Mouse (Mus musculus) forebrain, embryonic 12.5 days (tissue): ENCODE measurements around the gene Eef1akmt1. TPM values are rescaled to one million over a fixed set of nuclear protein-coding genes. Genes with fewer than 3 reads are reported as not detected.
A peak's percentile ranks its signal among the peaks of the same experiment; 100 is the strongest.

Experiments used
- ATAC-seq: fragments of 200-750 bp; cut with Nextera tagmentation; 2 replicates; pipeline ENCODE4 v1.8.0; 2017; ENCODE audit warnings: moderate TSS enrichment; ENCODE audit not compliant: low FRiP score
- H3K27ac ChIP-seq: fragments of 300-500 bp; sonication (generic); 2 replicates; pipeline ENCODE4 v1.5.1; 2016; ENCODE audit warnings: mild to moderate bottlenecking
- H3K27me3 ChIP-seq: fragments of 300-500 bp; sonication (generic); 2 replicates; pipeline ENCODE4 v1.6.1; 2016; ENCODE audit warnings: mild to moderate bottlenecking
- H3K36me3 ChIP-seq: fragments of 300-500 bp; sonication (generic); replicated peaks from 2 replicates; pipeline ENCODE4 v1.6.1; 2016; ENCODE audit warnings: mild to moderate bottlenecking
- H3K4me1 ChIP-seq: fragments of 300-500 bp; sonication (generic); 2 replicates; pipeline ENCODE4 v1.6.1; 2016
- H3K4me2 ChIP-seq: fragments of 300-500 bp; sonication (generic); 2 replicates; pipeline ENCODE4 v1.6.1; 2016; ENCODE audit warnings: mild to moderate bottlenecking, moderate library complexity
- H3K4me3 ChIP-seq: fragments of 300-500 bp; sonication (generic); replicated peaks from 2 replicates; pipeline ENCODE4 v1.5.1; 2016; ENCODE audit warnings: mild to moderate bottlenecking
- H3K9ac ChIP-seq: fragments of 300-500 bp; sonication (generic); 2 replicates; pipeline ENCODE4 v1.6.1; 2016; ENCODE audit warnings: mild to moderate bottlenecking
- H3K9me3 ChIP-seq: fragments of 300-500 bp; sonication (generic); 2 replicates; pipeline ENCODE4 v1.6.1; 2016
- WGBS: fragments of 180-500 bp; shearing (Covaris S2); methylation state at CpG from one replicate; pipeline ENCODE4 v1.1.7; 2016; 5-methylcytosine and 5-hydroxymethylcytosine counted together
- polyA plus RNA-seq: library from polyadenylated mRNA; unstranded; fragments of >200 nt; fragmentation: Nextera tagmentation; extraction: Ambion mirVana; gene quantifications from 2 replicates; pipeline ENCODE4 v1.2.1, GENCODE M21; 2016

The Eef1akmt1 gene
- polyA plus RNA-seq, 1 experiment from 2014 or later, result 77.7 TPM

- Histone ChIP-seq H3K27ac (peak overlapping the region; percentile 19; the same call in 1 of the 2 replicates), H3K9ac (no peak overlapping the region), H3K36me3 (no peaks in the 10 kb centered on the region), H3K4me2 (no peak overlapping the region), H3K27me3 (peaks cover 48% of the 10 kb centered on the region), H3K4me1 (peaks cover 20% of the 10 kb centered on the region), H3K9me3 (no peaks in the 10 kb centered on the region), H3K4me3 (no peak overlapping the region)
- 58% methylated on average over 10 of the region's 10 CpGs for WGBS
- ATAC-seq, result no peak
These were observed 42.2 kb downstream of the Eef1akmt1 start for GRCm38 (mm10) chr14:57529086-57529785.

GRCm38 (mm10) chr14:57527598-57527997, 43.8 kb downstream of the Eef1akmt1 start:
- no peaks in the 10 kb centered on the region for H3K9me3 ChIP-seq
- H3K4me3 ChIP-seq, result no peak overlapping the region
- peaks cover 15% of the 10 kb centered on the region for H3K4me1 ChIP-seq
- no peak overlapping the region for H3K9ac ChIP-seq
- WGBS, result 45% methylated on average over 2 of the region's 2 CpGs
- no peak overlapping the region for H3K27ac ChIP-seq
- ATAC-seq, result no peak
- peaks cover 51% of the 10 kb centered on the region for H3K27me3 ChIP-seq
- H3K36me3 ChIP-seq, result no peaks in the 10 kb centered on the region
- no peak overlapping the region for H3K4me2 ChIP-seq

GRCm38 (mm10) chr14:57527122-57527521, 44.3 kb downstream of the Eef1akmt1 start:
- H3K4me1 ChIP-seq, result peaks cover 15% of the 10 kb centered on the region
- no peak overlapping the region for H3K9ac ChIP-seq
- H3K9me3 ChIP-seq, result no peaks in the 10 kb centered on the region
- no peak overlapping the region for H3K4me2 ChIP-seq
- H3K4me3 ChIP-seq, result no peak overlapping the region
- no peak overlapping the region for H3K27ac ChIP-seq
- ATAC-seq, result no peak
- H3K27me3 ChIP-seq, result peaks cover 51% of the 10 kb centered on the region
- 45% methylated on average over 7 of the region's 7 CpGs for WGBS
- no peaks in the 10 kb centered on the region for H3K36me3 ChIP-seq

- ATAC-seq, result no peak
These were observed 45.3 kb downstream of the Eef1akmt1 start for GRCm38 (mm10) chr14:57526050-57526623.

DNA sequence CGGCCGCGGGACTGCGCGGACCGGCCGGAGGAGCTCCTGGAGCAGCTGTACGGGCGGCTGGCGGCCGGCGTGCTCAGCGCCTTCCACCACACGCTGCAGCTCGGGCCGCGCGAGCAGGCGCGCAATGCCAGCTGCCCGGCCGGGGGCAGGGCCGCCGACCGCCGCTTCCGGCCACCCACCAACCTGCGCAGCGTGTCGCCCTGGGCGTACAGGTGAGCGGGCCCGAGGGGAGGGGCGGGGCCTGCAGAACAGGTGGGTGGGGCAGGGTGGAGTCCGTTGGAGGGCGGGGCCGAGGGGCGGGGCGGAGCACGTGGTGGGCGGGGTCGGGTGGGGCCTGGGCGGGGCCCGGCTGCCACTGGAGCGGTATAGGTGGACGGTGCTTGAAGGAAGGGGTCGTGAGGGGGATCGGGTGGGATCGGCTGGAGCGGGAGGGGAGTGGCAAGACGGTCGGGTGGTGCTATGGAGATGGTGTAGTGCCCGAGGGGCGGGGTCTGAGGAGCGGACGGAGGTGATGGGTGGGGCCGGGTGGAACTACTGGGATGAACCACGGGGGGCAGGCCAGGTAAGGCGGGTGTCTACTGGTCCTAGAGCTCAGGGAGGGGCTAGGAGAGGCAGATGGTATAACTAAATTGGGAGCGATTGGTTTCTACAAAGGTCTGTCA, 45.9 kb downstream of the Eef1akmt1 start:
- peak overlapping the region; percentile 81 for H3K4me3 ChIP-seq
- H3K9me3 ChIP-seq, result no peaks in the 10 kb centered on the region
- no peaks in the 10 kb centered on the region for H3K36me3 ChIP-seq
- H3K4me1 ChIP-seq, result peaks cover 15% of the 10 kb centered on the region
- peaks cover 51% of the 10 kb centered on the region for H3K27me3 ChIP-seq
- ATAC-seq, result peak; percentile 83
- peak overlapping the region; percentile 88 for H3K4me2 ChIP-seq
- H3K9ac ChIP-seq, result peak overlapping the region; percentile 72
- WGBS, result 2% methylated on average over 47 of the region's 60 CpGs
- H3K27ac ChIP-seq, result peak overlapping the region; percentile 70; the same call in 1 of the 2 replicates

More at GRCm38 (mm10) chr14:57526050-57526623, 45.3 kb downstream of the Eef1akmt1 start:
- H3K9me3 ChIP-seq, result no peaks in the 10 kb centered on the region
- H3K4me1 ChIP-seq, result peaks cover 15% of the 10 kb centered on the region
- no peak overlapping the region; the same call in 1 of the 2 replicates for H3K27ac ChIP-seq
- H3K4me3 ChIP-seq, result peak overlapping the region; percentile 81
- H3K36me3 ChIP-seq, result no peaks in the 10 kb centered on the region
- WGBS, result 53% methylated on average over 10 of the region's 10 CpGs
- H3K4me2 ChIP-seq, result peak overlapping the region; percentile 88
- H3K9ac ChIP-seq, result no peak overlapping the region
- peaks cover 51% of the 10 kb centered on the region for H3K27me3 ChIP-seq

DNA sequence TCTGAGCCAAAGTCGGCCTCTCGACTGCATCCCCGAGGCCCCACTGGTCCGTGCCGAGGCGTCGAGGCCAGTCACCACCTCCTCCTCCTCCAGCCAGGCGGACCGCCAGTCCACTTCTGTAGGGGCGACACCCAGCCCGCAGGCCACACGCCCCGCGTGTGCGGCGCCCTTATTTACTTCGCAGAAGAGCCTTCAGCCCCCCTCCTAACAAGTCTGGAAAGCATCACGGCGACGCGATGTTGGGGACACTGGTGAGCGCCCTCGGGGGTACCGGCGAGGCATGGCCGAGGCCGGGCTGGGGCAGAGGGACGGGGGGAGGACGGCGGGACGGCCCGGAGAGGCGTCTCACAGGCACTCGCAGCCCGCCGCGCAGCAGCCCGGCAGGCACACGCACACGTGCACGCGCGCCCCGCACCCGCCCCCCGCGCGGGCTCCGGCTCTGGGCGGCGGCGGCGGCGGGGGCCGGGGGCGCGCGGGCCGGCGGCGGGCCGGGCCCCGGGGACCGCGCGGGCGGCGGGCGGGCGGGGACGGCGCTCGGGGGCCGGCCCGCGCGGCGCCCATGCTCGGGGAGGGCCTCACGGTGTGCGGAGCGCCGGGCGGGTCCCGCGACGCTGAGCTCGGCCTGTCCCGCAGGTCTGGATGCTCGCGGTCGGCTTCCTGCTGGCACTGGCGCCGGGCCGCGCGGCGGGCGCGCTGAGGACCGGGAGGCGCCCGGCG, 46.6 kb downstream of the Eef1akmt1 start, which contains the start of gene Il17d:
Il17d (plus strand) TSS at position 107 of the 717 bp plus-strand sequence.
- H3K4me2 ChIP-seq, result peak within 1 kb of the TSS; percentile 88
- H3K9ac ChIP-seq, result peak within 1 kb of the TSS; percentile 72
- peaks cover 11% of the 10 kb centered on the region for H3K4me1 ChIP-seq
- H3K9me3 ChIP-seq, result no peaks in the 10 kb centered on the region
- 1% methylated on average over 60 of the region's 104 CpGs for WGBS
- H3K27me3 ChIP-seq, result peaks cover 49% of the 10 kb centered on the region
- no peaks in the 10 kb centered on the region for H3K36me3 ChIP-seq
- peak within 1 kb of the TSS; percentile 70; the same call in 1 of the 2 replicates for H3K27ac ChIP-seq
- peak within 1 kb of the TSS; percentile 81 for H3K4me3 ChIP-seq
- peak; percentile 64 for ATAC-seq

GRCm38 (mm10) chr14:57523762-57524161, 47.6 kb downstream of the Eef1akmt1 start:
- H3K4me3 ChIP-seq, result no peak overlapping the region
- H3K27ac ChIP-seq, result no peak overlapping the region
- H3K27me3 ChIP-seq, result peaks cover 48% of the 10 kb centered on the region
- no peak for ATAC-seq
- H3K9me3 ChIP-seq, result no peaks in the 10 kb centered on the region
- no peaks in the 10 kb centered on the region for H3K36me3 ChIP-seq
- peaks cover 6% of the 10 kb centered on the region for H3K4me1 ChIP-seq
- H3K9ac ChIP-seq, result no peak overlapping the region
- 78% methylated on average over 9 of the region's 9 CpGs for WGBS
- H3K4me2 ChIP-seq, result no peak overlapping the region

GRCm38 (mm10) chr14:57517001-57517400, 54.4 kb downstream of the Eef1akmt1 start:
- ATAC-seq, result no peak
- no peaks in the 10 kb centered on the region for H3K4me1 ChIP-seq
- H3K36me3 ChIP-seq, result no peaks in the 10 kb centered on the region
- 89% methylated on average over 7 of the region's 7 CpGs for WGBS
- H3K27me3 ChIP-seq, result no peaks in the 10 kb centered on the region
- no peak overlapping the region for H3K27ac ChIP-seq
- no peak overlapping the region for H3K4me3 ChIP-seq
- no peak overlapping the region for H3K4me2 ChIP-seq
- no peaks in the 10 kb centered on the region for H3K9me3 ChIP-seq
- no peak overlapping the region for H3K9ac ChIP-seq

DNA sequence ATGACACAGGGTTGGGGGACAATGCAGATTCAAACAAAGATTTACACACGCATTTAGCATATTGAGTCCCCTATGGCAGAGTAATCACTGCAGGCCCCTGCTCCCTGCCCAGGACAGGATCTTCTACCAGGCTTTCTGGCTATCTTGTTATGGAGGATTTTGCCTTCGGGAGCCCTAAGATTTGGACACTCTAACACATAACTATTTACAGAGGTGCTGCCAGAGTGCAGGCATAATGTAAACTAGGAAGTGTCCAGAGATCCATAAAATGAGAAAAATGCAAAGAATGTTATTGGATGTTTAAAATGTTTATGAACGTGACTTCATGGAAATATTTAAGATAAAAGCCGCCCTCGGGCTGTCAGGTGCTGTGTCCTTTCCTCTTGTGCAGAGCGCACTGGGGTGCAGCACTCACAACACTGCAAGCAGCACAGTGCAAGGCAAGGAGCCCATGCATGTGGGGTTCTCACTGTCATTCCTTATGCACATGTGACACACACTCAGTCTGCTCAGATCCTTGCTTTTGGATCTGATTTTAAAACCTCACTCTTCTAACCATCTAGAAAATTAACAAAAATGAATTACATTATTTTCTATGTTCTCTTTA, 56.2 kb downstream of the Eef1akmt1 start:
- Histone ChIP-seq H3K4me2 (no peak overlapping the region), H3K4me3 (no peak overlapping the region), H3K9me3 (no peaks in the 10 kb centered on the region), H3K27me3 (no peaks in the 10 kb centered on the region), H3K4me1 (no peaks in the 10 kb centered on the region), H3K9ac (no peak overlapping the region), H3K27ac (no peak overlapping the region), H3K36me3 (0 out of 2 replicates have a peak, but pooled peaks cover 2% of the 10 kb centered on the region)
- ATAC-seq, result no peak
- WGBS, result 84% methylated on average over 6 of the region's 6 CpGs

DNA sequence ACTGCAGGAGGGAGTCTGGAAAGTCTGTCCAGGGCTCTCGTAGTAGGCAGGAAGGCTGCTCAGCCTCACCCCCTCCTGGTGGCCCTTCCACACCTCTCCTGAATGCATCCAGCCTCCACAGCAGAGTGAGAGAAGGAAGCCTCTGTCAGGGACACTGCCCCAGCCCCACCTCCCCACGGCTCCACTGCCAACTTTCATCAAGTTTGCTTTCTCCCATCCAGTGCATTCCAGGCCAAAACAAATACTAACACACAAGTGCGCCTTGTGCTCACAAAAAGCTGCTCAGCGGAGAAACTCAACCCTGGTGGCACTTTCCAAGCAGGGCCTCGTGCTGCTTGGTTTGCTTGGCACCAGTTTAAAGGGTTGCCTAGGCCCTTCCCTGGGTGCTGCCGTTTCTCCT, 61.9 kb downstream of the Eef1akmt1 start:
- H3K27me3 ChIP-seq, result no peaks in the 10 kb centered on the region
- no peak overlapping the region for H3K4me2 ChIP-seq
- H3K9ac ChIP-seq, result no peak overlapping the region
- H3K4me1 ChIP-seq, result no peaks in the 10 kb centered on the region
- 0 out of 2 replicates have a peak, but pooled peaks cover 2% of the 10 kb centered on the region for H3K36me3 ChIP-seq
- ATAC-seq, result no peak
- WGBS, result 83% methylated on average over 6 of the region's 6 CpGs
- no peaks in the 10 kb centered on the region for H3K9me3 ChIP-seq
- H3K27ac ChIP-seq, result no peak overlapping the region
- H3K4me3 ChIP-seq, result no peak overlapping the region

GRCm38 (mm10) chr14:57503729-57504128, 67.7 kb downstream of the Eef1akmt1 start:
- ATAC-seq, result no peak
- Histone ChIP-seq H3K27ac (0 out of 2 replicates have a peak overlapping the region, but pooled peaks have one; percentile 19), H3K36me3 (no peaks in the 10 kb centered on the region; the same call in 1 of the 2 replicates), H3K27me3 (no peaks in the 10 kb centered on the region), H3K4me2 (no peak overlapping the region), H3K4me3 (no peak overlapping the region), H3K9ac (no peak overlapping the region), H3K4me1 (peaks cover 4% of the 10 kb centered on the region; the same call in 1 of the 2 replicates), H3K9me3 (no peaks in the 10 kb centered on the region)
- WGBS, result 87% methylated on average over 6 of the region's 6 CpGs
